Mouse (Mus musculus) T-cell, adult 2 months (primary cell): ENCODE results near the gene Eed.

Source experiments
- DNase-seq: peaks from one replicate; pipeline ENCODE4 v3.0.0; 2022; ENCODE audit warnings: low spot score

Gene Eed

GRCm38 (mm10) chr7:89980133-89980484 is 674 bp downstream of the Eed start:
- DNase-seq: no peak

DNA sequence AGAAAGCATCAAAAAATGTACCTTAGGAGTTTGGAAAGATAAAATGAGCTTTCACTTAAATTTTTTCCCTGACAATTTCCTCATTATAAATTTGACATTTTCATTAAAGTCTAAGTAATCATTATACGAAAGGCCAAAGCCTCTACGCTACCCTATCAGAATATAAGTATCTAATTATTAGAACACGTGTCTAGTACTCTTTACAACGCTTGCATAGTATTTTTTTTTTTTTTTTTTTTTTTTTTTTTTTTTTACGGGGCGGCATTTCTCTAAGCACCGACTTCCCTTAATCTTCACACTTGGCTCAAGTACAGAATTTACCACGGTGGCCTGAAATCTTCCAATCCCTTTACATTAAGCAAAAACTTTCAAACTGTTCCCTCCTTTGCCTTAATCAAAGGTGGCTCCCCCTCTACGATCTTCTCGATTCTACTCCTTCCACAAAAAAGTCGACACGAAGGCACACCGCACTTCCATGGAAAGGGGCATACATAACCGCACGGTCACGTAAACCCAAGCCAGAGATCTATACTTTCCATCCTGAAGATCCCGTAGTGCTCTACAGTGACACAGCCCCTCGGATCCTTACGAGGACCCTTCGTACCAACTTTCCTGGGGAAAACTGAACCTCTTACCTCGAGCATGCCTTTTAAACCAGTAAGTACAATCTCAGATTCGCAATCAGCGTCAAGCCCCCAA is 1.2 kb downstream of the Eed start:
- no peak for DNase-seq

DNA sequence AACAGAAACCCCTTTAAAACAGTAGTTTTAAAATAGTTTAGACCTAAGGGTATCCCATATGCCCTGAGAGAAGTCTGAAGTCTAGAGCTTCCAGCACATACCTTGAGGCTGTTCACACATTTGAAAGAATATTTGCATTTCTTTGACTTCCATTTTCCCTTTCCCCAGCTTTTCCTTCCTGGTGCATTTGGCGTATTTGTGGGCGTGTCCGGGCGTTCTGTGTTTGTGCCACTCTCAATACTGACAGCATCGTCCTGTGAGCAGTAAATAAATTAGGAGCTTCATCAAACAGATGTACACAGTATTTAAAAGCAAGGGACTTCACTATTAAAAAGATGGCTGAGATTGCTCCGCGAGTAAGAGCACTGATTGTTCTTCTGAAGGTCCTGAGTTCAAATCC is 4.0 kb downstream of the Eed start:
- no peak for DNase-seq

GRCm38 (mm10) chr7:89975571-89975970 is 5.2 kb downstream of the Eed start:
- no peak for DNase-seq

- DNase-seq: no peak
These were observed 13.5 kb downstream of the Eed start for GRCm38 (mm10) chr7:89967235-89967634.

GRCm38 (mm10) chr7:89966771-89967170 is 14.0 kb downstream of the Eed start:
- DNase-seq: no peak

GRCm38 (mm10) chr7:89963135-89963534 is 17.6 kb downstream of the Eed start:
- no peak for DNase-seq

DNA sequence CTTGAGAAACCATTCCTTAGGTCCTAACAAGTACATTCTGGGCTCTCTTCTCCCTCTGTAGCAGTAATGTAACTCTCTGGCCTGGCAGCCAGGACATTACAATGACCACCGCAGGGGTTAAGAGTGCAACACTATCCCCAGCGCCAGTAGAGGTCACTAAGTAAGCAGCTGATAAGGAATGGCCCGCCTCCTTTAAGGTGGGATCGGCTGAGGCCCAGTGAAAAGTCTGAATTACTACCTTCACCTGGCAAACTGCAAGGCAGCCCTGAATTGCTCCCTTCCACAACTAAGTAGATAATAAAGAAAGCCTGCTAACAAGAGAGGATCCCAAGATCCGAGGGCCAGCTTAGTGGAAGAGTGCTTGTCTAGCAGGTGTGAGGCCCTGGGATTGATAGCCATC is 23.5 kb downstream of the Eed start:
- DNase-seq: no peak

DNA sequence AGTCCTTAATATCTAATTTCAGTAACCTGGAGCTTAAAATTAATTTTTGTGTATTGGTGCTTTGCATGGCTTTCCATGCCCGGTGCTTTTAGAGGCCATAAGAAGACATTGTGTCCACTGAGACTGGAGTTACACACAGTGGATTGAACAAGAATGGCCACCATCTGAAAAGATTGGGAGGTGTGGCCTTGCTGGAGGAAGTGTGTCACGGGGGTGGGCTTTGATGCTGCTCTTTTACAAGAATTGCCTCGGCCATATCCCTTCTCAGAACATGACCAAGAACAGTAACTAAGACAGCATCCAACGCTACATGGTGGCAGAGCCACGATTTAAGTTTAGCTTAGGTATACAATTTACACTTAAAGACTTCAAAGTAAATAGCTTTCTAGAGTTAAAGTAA is 26.5 kb downstream of the Eed start:
- DNase-seq: no peak

DNA sequence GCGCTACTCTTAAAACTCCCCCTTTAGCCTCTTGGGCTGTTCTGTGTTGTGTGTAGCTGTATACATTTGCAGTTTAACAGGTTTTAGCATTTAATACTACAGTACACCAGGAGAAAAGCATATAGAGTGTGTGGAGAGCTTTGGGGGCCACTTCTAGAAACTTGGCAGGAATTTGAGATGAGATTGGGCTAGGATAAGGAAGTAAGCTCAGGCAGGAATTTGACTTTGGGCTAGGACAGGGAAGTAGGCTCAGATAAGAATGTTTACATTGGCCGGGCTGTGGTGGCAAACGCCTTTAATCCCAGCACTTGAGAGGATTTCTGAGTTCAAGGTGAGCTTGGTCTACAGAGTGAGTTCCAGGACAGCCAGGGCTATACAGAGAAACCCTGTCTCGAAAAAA is 31.4 kb downstream of the Eed start:
- no peak for DNase-seq

DNA sequence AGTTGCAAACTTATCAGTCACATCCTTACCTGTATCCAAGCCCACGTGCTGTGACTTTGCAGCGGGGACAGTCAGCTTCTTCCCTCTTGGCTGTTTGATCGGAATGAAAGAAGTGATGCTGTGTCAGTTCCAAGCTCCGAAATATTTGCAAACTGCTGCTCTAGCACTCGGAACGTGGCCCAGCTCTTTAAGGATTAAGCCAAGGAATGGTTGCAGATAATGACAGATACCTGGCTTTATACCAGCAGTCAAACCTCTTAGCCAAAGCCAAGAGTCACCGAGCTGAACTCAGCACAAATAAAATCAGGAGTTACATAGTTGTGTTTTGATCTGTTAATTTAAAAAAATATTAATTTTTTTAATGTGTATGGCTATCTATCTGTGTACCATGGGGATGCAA is 32.8 kb downstream of the Eed start:
- no peak for DNase-seq

- peak; percentile 97 for DNase-seq
These were observed 40.0 kb downstream of the Eed start, which contains the start of gene Hikeshi for GRCm38 (mm10) chr7:89940571-89941463. TSS of gene Hikeshi (minus strand) at chr7:89941204.

GRCm38 (mm10) chr7:89939497-89940353 is 41.1 kb downstream of the Eed start:
- no peak for DNase-seq

GRCm38 (mm10) chr7:89923441-89924180 is 57.2 kb downstream of the Eed start:
- DNase-seq: no peak

DNA sequence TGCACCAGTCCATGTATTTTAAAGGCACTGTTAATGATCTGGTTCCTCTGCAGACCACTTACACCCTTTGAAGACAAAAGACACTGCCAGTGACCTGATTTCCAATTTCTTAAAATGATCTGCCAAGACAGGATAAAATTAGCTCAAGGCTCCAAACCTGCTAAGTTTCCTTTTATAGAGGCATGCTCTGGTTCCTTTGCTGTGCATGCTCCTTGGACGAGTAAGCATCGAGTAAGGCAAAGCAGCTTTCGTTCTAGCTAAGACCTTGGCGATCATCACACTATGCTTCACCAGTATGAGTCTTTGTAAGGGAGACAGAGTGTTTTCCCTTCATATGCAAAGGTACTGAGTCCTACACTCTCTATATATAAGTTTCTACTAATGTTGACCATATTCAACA is 63.0 kb downstream of the Eed start:
- no peak for DNase-seq

DNA sequence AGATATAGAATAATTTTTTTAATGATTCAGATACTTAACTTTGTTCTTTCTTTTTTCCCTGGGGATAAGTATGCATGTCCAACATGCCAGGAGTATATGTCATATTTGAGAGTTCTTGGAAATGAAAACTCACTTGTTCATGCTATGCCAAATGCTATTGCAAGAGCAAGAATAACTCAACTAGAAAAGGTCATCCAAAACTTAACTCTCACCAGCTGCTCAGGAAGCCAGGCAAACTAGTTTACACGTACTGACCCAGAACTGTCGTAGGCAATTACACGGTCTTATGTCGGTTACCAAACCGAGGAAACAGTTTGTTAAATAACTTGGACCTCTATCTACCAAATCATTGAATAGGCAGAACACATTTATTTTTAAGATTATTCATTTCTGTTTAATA is 64.1 kb downstream of the Eed start:
- no peak for DNase-seq

- no peak for DNase-seq
These were observed 67.2 kb downstream of the Eed start for GRCm38 (mm10) chr7:89913432-89914158.

GRCm38 (mm10) chr7:89912356-89912755 is 68.4 kb downstream of the Eed start:
- no peak for DNase-seq

DNA sequence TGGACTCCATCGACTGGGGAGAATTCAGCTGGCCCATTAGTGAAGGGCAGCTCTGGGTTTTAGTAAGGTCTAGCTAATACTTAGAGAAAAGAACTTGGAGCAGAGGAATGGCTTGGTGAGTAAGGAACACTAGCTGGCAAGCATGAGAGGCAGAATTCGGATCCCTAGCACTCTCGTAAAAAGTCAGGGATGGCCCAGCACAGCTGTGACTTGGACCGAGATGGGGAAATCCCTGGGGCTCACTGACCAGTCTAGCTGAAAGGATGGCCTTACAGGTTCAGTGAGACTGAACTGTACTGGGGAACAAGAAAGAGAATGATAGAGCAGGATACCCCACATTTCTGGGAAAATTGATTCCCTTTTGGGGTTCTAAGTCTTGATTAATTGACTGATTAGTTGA is 71.1 kb downstream of the Eed start:
- no peak for DNase-seq

DNA sequence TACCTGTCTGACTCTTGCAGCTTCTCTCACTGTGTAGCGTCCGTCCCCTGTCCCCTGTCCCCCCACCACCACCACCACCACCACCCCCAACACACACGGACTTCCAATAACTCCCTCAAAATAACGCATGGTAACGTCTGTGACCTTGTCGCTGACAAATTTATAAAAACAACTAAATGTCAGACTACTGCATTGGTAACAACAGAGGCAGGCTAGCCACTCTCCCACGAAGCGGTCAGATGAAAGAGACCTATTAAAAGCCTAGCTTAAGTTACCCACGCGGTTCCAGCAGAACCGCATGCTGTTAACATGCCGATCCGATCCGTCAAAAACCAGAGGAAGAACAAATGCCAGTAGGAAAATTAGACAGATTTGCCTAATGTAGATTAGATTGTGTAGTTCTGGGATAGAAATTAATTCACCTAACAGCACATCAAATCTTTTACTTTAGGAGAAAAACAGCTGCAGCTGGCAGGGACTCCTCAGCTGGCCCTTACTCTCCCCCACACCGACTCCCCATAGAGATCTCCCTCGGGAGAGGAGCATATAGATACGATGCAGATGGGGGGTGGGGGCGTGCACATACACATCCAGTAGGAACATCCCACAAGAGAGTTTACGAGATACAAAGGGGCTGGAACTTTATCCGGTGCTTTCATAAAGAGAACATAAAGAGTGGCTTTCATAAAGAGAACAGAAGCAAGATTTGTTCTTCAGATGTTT is 71.7 kb downstream of the Eed start:
- DNase-seq: no peak
